Mouse (Mus musculus) midbrain, postnatal 0 days (tissue): ENCODE measurements around the gene Nkx6-1. TPM values are rescaled to one million over a fixed set of nuclear protein-coding genes. Genes with fewer than 3 reads are reported as not detected.

ENCODE experiments used
- ATAC-seq: fragments of 200-750 bp; cut with Nextera tagmentation; 2 replicates; pipeline ENCODE4 v1.8.0; 2017; ENCODE audit warnings: moderate number of reproducible peaks, mild to moderate bottlenecking, moderate TSS enrichment, moderate library complexity; ENCODE audit not compliant: low FRiP score
- DNase-seq: peaks from one replicate; pipeline ENCODE4 v3.0.0-alpha.2; 2015; ENCODE audit warnings: low spot score
- H3K27ac ChIP-seq: fragments of 300-500 bp; sonication (generic); 2 replicates; pipeline ENCODE4 v1.5.1; 2014; ENCODE audit warnings: low read depth, mild to moderate bottlenecking, low read length, mixed read lengths
- H3K27me3 ChIP-seq: fragments of 300-500 bp; sonication (generic); 2 replicates; pipeline ENCODE4 v1.6.1; 2014; ENCODE audit warnings: low read length, control low read depth, mixed read lengths; ENCODE audit not compliant: insufficient read depth
- H3K36me3 ChIP-seq: fragments of 300-500 bp; sonication (generic); 2 replicates; pipeline ENCODE4 v1.6.1; 2014; ENCODE audit warnings: low read length, control low read depth, mixed read lengths; ENCODE audit not compliant: insufficient read depth
- H3K4me1 ChIP-seq: fragments of 300-500 bp; sonication (generic); 2 replicates; pipeline ENCODE4 v1.6.1; 2014; ENCODE audit warnings: mild to moderate bottlenecking, control low read depth, antibody characterized with exemption, low read length, mixed read lengths; ENCODE audit not compliant: insufficient read depth
- H3K4me2 ChIP-seq: fragments of 300-500 bp; sonication (generic); 2 replicates; pipeline ENCODE4 v1.6.1; 2014; ENCODE audit warnings: low read depth, mild to moderate bottlenecking, low read length, mixed read lengths; ENCODE audit not compliant: poor library complexity, severe bottlenecking
- H3K4me3 ChIP-seq: fragments of 300-500 bp; sonication (generic); 2 replicates; pipeline ENCODE4 v1.5.1; 2014; ENCODE audit warnings: low read depth, mild to moderate bottlenecking, low read length, moderate library complexity
- H3K9ac ChIP-seq: fragments of 300-500 bp; sonication (generic); replicated peaks from 2 replicates; pipeline ENCODE4 v1.6.1; 2014; ENCODE audit warnings: mild to moderate bottlenecking, low read length, moderate library complexity, mixed read lengths; ENCODE audit not compliant: poor library complexity, severe bottlenecking
- H3K9me3 ChIP-seq: fragments of 300-500 bp; sonication (generic); 2 replicates; pipeline ENCODE4 v1.6.1; 2016; ENCODE audit warnings: low read length, control low read depth
- CTCF ChIP-seq: IDR thresholded peaks from 2 replicates; pipeline ENCODE4 v1.5.1; 2016; ENCODE audit warnings: antibody characterized with exemption, mild to moderate bottlenecking
- WGBS: fragments of 180-500 bp; shearing (Covaris S2); extraction: QIAGEN DNeasy Blood & Tissue Kit; methylation state at CpG from one replicate; pipeline ENCODE4 v1.1.7; 2014; 5-methylcytosine and 5-hydroxymethylcytosine counted together
- polyA plus RNA-seq: library from polyadenylated mRNA; unstranded; fragments of >200 nt; fragmentation: Nextera tagmentation; extraction: Ambion mirVana; gene quantifications from 2 replicates; pipeline ENCODE4 v1.2.1, GENCODE M21; 2015
- total RNA-seq: library from RNA; depleted of rRNA; stranded (reverse); fragments of >200 nt; gene quantifications from 2 replicates; pipeline ENCODE4 v1.2.3, GENCODE M21; 2014

Nkx6-1 gene
- total and polyA plus RNA-seq, 2 experiments from 2014 or later, result 1.3 to 1.4 TPM

DNA sequence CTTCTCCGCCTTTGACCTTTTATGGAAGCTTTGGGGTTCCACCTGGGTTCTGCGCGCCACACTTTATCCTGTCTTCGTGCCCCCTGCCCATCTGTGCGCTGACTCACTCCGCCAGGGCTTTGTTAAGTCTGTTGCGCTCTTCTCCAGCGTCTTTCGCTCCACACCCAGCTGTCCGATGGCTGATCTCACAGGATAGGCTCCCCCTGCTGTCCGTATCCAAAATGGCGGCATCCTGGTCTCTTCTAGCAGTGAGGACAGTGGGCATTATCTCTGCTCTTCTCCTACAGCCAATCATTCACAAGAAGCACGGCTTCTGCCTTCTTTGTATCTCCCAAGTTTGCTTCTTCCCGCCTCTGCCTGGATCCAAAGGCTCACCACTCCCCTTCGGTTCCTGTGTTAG, 23.8 kb upstream of the Nkx6-1 start:
- ATAC-seq (0 out of 2 replicates have a peak, but pooled peaks have one; percentile 23), DNase-seq (peak; percentile 48)
- Histone ChIP-seq H3K9me3 (no peaks in the 10 kb centered on the region), H3K9ac (0 out of 2 replicates have a peak overlapping the region, but pooled peaks have one; percentile 4), H3K4me1 (0 out of 2 replicates have a peak, but pooled peaks cover 2% of the 10 kb centered on the region), H3K4me3 (no peak overlapping the region), H3K4me2 (peak overlapping the region; percentile 18; the same call in 1 of the 2 replicates), H3K36me3 (no peaks in the 10 kb centered on the region), H3K27ac (no peak overlapping the region), H3K27me3 (no peaks in the 10 kb centered on the region)
- 13% methylated on average over 15 of the region's 15 CpGs for WGBS
- TF ChIP-seq CTCF, result peak; percentile 71

DNA sequence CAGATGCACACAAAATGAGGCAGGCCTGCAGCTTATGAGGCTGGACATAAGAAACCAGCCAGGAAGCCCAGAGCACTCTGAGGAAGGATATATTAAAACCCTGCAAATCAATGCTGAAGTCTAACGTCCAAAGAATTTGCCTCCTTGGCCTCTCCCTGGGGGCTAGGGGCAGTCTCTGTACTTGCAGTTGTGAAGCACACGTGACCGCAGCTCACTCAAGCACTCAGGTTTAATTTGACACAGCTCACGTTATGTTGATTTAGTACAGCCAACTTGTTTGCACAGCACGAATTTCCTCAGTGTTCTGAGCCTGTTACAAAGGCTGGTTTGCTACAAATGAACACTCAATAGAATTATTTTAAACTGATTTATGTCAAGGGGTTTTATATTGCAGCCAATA, 18.5 kb upstream of the Nkx6-1 start:
- Histone ChIP-seq H3K9ac (no peak overlapping the region), H3K27me3 (no peaks in the 10 kb centered on the region)

DNA sequence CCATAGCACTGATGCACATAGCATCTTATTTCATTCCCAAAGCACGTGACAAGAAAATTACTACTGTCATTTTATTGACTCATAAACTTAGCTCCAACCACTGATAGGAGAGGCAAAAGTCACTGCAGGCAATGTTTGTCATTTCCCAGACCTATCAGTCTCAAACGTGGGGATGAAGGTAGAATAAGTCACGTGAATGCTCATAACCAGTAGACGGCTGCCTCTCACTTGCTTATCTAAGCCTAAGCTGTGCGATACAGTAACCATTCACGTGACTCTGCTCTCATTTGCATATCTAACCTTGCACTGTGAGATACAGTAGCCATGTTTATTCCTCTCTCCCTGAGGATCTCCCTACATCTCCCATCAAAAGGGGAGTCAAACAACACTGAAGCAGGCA, 15.5 kb upstream of the Nkx6-1 start:
- Histone ChIP-seq H3K4me2 (no peak overlapping the region), H3K27ac (no peak overlapping the region), H3K27me3 (no peaks in the 10 kb centered on the region), H3K4me1 (no peaks in the 10 kb centered on the region), H3K36me3 (no peaks in the 10 kb centered on the region), H3K4me3 (no peak overlapping the region), H3K9me3 (no peaks in the 10 kb centered on the region), H3K9ac (no peak overlapping the region)
- ATAC-seq, result no peak
- DNase-seq, result no peak
- WGBS, result 78% methylated on average over 6 of the region's 6 CpGs
- no peak for TF ChIP-seq CTCF

More for the DNA sequence above, 18.5 kb upstream of the Nkx6-1 start:
- no peak for TF ChIP-seq CTCF
- no peaks in the 10 kb centered on the region for H3K4me1 ChIP-seq
- no peaks in the 10 kb centered on the region for H3K9me3 ChIP-seq
- H3K4me2 ChIP-seq, result no peak overlapping the region
- H3K4me3 ChIP-seq, result no peak overlapping the region
- ATAC-seq (no peak), DNase-seq (no peak)
- H3K27ac ChIP-seq, result no peak overlapping the region
- no peaks in the 10 kb centered on the region for H3K36me3 ChIP-seq
- WGBS, result 62% methylated on average over 5 of the region's 5 CpGs

DNA sequence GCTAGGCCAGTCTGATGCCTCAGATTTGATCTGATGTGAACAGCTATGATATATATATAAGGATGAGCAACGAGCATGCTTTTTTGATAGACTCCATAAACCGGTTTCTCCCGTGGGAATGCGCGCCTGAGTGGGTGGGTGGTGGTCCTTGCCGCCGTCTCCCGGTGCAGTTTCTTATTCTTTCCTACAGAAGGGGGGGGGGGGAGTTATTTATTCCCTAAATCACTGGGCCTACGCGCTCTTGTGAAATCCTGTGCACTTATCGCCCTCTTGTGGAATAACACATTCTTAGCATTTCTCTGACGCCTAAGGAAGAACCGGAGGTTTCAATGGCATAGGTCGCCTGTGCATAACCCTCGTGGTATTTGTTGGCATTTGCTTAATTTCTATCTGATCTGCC, 4.6 kb upstream of the Nkx6-1 start:
- peak; percentile 91 for TF ChIP-seq CTCF
- Histone ChIP-seq H3K4me2 (no peak overlapping the region), H3K4me3 (no peak overlapping the region), H3K27ac (no peak overlapping the region), H3K9me3 (no peaks in the 10 kb centered on the region), H3K27me3 (peaks cover 47% of the 10 kb centered on the region), H3K4me1 (no peaks in the 10 kb centered on the region), H3K9ac (no peak overlapping the region), H3K36me3 (no peaks in the 10 kb centered on the region)
- ATAC-seq (no peak; the same call in 1 of the 2 replicates), DNase-seq (peak; percentile 80)
- 2% methylated on average over 15 of the region's 15 CpGs for WGBS

DNA sequence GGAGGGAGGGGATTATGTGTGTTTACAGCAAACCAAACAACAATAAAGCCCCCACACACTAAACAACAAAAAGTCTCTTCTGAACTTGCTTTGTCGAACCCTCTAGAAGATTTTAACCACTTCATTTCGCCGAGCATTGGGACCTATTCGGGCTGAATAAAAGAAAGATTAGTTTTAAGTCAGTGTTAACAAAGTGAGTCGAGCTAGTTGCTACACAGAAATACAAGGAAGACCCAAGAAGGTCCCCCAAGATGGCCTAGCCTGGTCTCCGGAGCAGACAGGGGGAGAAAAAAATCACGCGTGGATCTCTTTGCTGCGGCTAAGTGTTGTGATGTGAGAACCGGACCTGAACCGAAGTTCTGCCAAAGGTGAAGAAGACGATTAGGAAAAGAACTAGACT, 3.7 kb upstream of the Nkx6-1 start:
- H3K27ac ChIP-seq, result no peak overlapping the region
- H3K4me2 ChIP-seq, result no peak overlapping the region
- no peaks in the 10 kb centered on the region for H3K36me3 ChIP-seq
- H3K9me3 ChIP-seq, result no peaks in the 10 kb centered on the region
- H3K4me3 ChIP-seq, result no peak overlapping the region
- no peak overlapping the region for H3K9ac ChIP-seq
- 3% methylated on average over 12 of the region's 12 CpGs for WGBS
- peaks cover 50% of the 10 kb centered on the region for H3K27me3 ChIP-seq
- DNase-seq (no peak), ATAC-seq (no peak)
- TF ChIP-seq CTCF, result no peak
- H3K4me1 ChIP-seq, result no peaks in the 10 kb centered on the region

DNA sequence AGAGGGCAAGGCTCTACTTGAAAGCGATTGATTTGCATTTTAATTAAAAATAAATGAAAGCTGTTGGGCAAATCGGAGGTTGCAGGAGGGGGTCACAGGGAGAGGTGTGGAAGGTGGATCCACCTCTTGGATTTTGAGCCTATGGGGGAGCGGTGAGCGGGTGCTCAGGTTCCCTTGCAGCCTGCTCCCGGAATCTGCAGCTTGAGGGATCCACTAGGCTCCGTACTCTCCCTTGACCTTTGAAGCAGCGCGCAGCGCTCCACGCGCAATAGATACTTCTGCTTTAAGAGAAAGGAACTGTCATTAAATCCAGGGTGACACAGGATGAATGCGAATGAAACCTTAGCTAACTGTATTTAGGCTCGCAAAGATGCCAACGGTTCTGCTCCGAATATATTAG, 3.2 kb upstream of the Nkx6-1 start:
- WGBS, result 6% methylated on average over 15 of the region's 15 CpGs
- H3K27ac ChIP-seq, result no peak overlapping the region
- no peak overlapping the region for H3K4me3 ChIP-seq
- H3K4me1 ChIP-seq, result no peaks in the 10 kb centered on the region
- DNase-seq (no peak), ATAC-seq (no peak)
- no peaks in the 10 kb centered on the region for H3K9me3 ChIP-seq
- H3K27me3 ChIP-seq, result peaks cover 53% of the 10 kb centered on the region
- H3K4me2 ChIP-seq, result no peak overlapping the region
- no peak for TF ChIP-seq CTCF
- H3K36me3 ChIP-seq, result no peaks in the 10 kb centered on the region
- no peak overlapping the region for H3K9ac ChIP-seq
